Comparison of ENCODE assay signal across 8 mouse cellular contexts in the genomic region with DNA sequence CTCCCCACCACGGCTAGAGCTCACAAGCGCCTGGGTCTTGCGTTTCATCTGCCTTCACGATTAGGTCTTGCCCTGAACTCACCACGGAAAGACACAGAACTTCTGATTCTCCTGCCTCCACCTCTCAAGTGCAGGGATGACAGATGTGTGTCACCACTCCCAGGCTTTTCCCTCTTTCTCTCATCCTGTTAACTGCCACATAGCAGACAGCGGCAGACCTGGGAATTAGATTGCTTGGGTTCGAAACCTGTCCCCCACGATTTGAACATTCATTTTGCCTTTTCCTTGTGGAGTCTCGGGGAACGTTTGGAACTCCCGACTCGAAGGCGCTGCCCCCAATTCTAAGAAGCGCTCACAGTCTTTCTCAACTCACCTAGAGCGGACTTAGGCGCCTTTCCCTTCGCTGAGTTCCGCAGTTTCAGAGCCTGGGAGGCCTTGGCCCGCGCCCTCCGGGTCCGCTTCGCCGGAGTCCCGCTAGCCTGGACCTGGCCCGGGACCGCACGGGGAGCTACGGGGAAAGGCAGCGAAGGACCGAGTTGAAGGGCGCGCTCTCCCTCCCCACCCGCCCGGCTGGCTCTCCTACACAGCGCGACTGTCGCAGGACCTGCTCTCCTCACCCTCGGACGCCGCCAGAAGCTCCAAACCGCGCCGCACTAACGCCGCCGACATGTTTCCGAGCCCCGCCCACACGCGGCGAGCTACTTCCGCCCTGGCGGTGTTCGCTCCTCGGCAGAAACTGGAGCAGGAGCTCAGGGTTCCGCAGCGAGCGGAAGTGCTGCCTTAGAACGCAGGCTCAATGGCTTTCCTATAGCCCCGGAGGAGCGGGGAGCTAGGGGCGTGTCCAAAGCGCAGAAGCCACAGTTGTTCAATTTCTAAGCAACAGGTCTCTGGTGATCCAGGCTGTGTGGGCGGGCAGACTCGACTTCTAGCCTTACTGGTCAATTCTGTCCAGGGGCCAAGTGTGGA. TPM values are rescaled to one million over a fixed set of nuclear protein-coding genes. Genes with fewer than 3 reads are reported as not detected.
DNase-seq lines count a peak whose midpoint lies in the region; ATAC-seq lines count a peak whose summit lies in the region.

A gene (minus strand): TSS at position 706 of the 966 bp plus-strand sequence.

- H3K27ac ChIP-seq in heart, embryonic 13.5 days (replicated peaks), result peak within 1 kb of the TSS; percentile 67
- H3K27ac ChIP-seq in liver, embryonic 13.5 days, result peak within 1 kb of the TSS; percentile 76
- H3K27ac ChIP-seq in stomach, embryonic 16.5 days (ENCODE audit: low read length), result peak within 1 kb of the TSS; percentile 59; the same call in 1 of the 2 replicates

- under 1% methylated on average over 65 of the region's 66 CpGs for WGBS in heart, embryonic 13.5 days
- WGBS in liver, embryonic 13.5 days (ENCODE audit: insufficient replicate concordance), result under 1% methylated on average over 66 of the region's 66 CpGs
- WGBS in stomach, embryonic 16.5 days, result 1% methylated on average over 66 of the region's 66 CpGs

- peaks cover 23% of the 10 kb centered on the region for H3K36me3 ChIP-seq in heart, embryonic 13.5 days
- H3K36me3 ChIP-seq in liver, embryonic 13.5 days, result peaks cover 30% of the 10 kb centered on the region
- no peaks in the 10 kb centered on the region; the same call in none of the 2 replicates for H3K36me3 ChIP-seq in stomach, embryonic 16.5 days (ENCODE audit: control insufficient read depth, insufficient read depth, low read length)

- H3K9ac ChIP-seq in heart, embryonic 13.5 days, result peak within 1 kb of the TSS; percentile 96
- peak within 1 kb of the TSS; percentile 86 for H3K9ac ChIP-seq in liver, embryonic 13.5 days
- H3K9ac ChIP-seq in stomach, embryonic 16.5 days (ENCODE audit: low read length), result peak within 1 kb of the TSS; percentile 91

- no peaks in the 10 kb centered on the region for H3K9me3 ChIP-seq in heart, embryonic 13.5 days
- H3K9me3 ChIP-seq in liver, embryonic 13.5 days (replicated peaks), result no peaks in the 10 kb centered on the region
- H3K9me3 ChIP-seq in stomach, embryonic 16.5 days (replicated peaks; ENCODE audit: control insufficient read depth, low read length), result no peaks in the 10 kb centered on the region

- H3K27me3 ChIP-seq in heart, embryonic 13.5 days (replicated peaks), result peaks cover 3% of the 10 kb centered on the region; the same call in 1 of the 2 replicates
- H3K27me3 ChIP-seq in liver, embryonic 13.5 days, result no peaks in the 10 kb centered on the region
- no peaks in the 10 kb centered on the region for H3K27me3 ChIP-seq in stomach, embryonic 16.5 days (ENCODE audit: control insufficient read depth, insufficient read depth, low read length)

- peak within 1 kb of the TSS; percentile 91 for H3K4me3 ChIP-seq in heart, embryonic 13.5 days
- peak within 1 kb of the TSS; percentile 80 for H3K4me3 ChIP-seq in liver, embryonic 13.5 days (replicated peaks)
- H3K4me3 ChIP-seq in stomach, embryonic 16.5 days (replicated peaks; ENCODE audit: low read length), result peak within 1 kb of the TSS; percentile 97

- DNase-seq in CD4-positive, CD25-positive, alpha-beta regulatory T cell, adult 2 months (ENCODE audit: low read depth, low spot score), result peak; percentile 97
- peak; percentile 79 for DNase-seq in brain, embryonic 18.5 days (ENCODE audit: low read depth, low spot score)
- DNase-seq in kidney, postnatal 10 days, result peak; percentile 93
- DNase-seq in liver, embryonic 13.5 days, result peak; percentile 93
- DNase-seq in neural tube, embryonic 10.5 days (ENCODE audit: extremely low spot score, low spot score), result peak; percentile 90

- peak; percentile 96 for ATAC-seq in erythroid progenitor cell, adult 5-6 weeks (replicated peaks; ENCODE audit: low FRiP score, poor library complexity, severe bottlenecking)
- ATAC-seq in heart, embryonic 13.5 days (ENCODE audit: extremely low read depth, insufficient number of reproducible peaks, low FRiP score, low TSS enrichment), result peak; percentile 84
- peak; percentile 93 for ATAC-seq in liver, embryonic 13.5 days (ENCODE audit: low read depth)
- peak; percentile 93 for ATAC-seq in stomach, embryonic 16.5 days (ENCODE audit: insufficient read depth, low FRiP score)

- peaks cover 23% of the 10 kb centered on the region for H3K4me1 ChIP-seq in heart, embryonic 13.5 days
- peaks cover 48% of the 10 kb centered on the region for H3K4me1 ChIP-seq in liver, embryonic 13.5 days (replicated peaks)
- peaks cover 13% of the 10 kb centered on the region for H3K4me1 ChIP-seq in stomach, embryonic 16.5 days (ENCODE audit: control insufficient read depth, insufficient read depth, low read length)

- H3K4me2 ChIP-seq in heart, embryonic 13.5 days, result peak within 1 kb of the TSS; percentile 89
- peak within 1 kb of the TSS; percentile 90 for H3K4me2 ChIP-seq in liver, embryonic 13.5 days
- H3K4me2 ChIP-seq in stomach, embryonic 16.5 days (ENCODE audit: low read depth, low read length), result peak within 1 kb of the TSS; percentile 93

RNA-seq across cellular contexts. Expression of the gene that starts here (rescaled TPM):
- total RNA-seq in erythroid progenitor cell, adult 5-6 weeks (2015; ENCODE audit: low replicate concordance), result 13.8 and 15.5 TPM in 2 replicates
- 3.8 and 11.3 TPM in 2 replicates for total RNA-seq in erythroid progenitor cell, adult 5-6 weeks (2017; ENCODE audit: low replicate concordance)
- 39.0 and 39.7 TPM in 2 replicates for polyA plus RNA-seq in heart, embryonic 13.5 days (2015; fragmentation: Nextera tagmentation; extraction: Ambion mirVana)
- polyA plus RNA-seq in liver, embryonic 13.5 days (2015; fragmentation: Nextera tagmentation; extraction: Ambion mirVana), result 39.6 and 41.9 TPM in 2 replicates
- 37.7 and 51.1 TPM in 2 replicates for polyA plus RNA-seq in stomach, embryonic 16.5 days (2015; fragmentation: Nextera tagmentation; extraction: Ambion mirVana)

Comparison
In these comparisons a context has a peak if more than half of its experiments do, and no peak if none do; other contexts are left out.
1. Peak in every context shown above with its lines: DNase-seq, ATAC-seq, H3K4me3 ChIP-seq and H3K27ac ChIP-seq.